Mouse (Mus musculus) lung, adult 18-20 months (tissue): ENCODE results near the gene Tfr2.

Source experiments
- DNase-seq, 2 experiments: peaks; one replicate each; pipeline ENCODE4 v3.0.0; 2022; ENCODE audit warnings: mixed read lengths in 2 of 2

Tfr2 gene

GRCm38 (mm10) chr5:137569665-137570064 is at the start of gene Tfr2:
TSS of gene Tfr2 (plus strand) at chr5:137569840.
- peak; percentile 64 to 69 for DNase-seq

- no peak for DNase-seq
Observed at GRCm38 (mm10) chr5:137521861-137522260, 47.8 kb upstream of the Tfr2 start.

GRCm38 (mm10) chr5:137522711-137523110 is 46.9 kb upstream of the Tfr2 start:
- DNase-seq = no peak

- DNase-seq = no peak
Observed at GRCm38 (mm10) chr5:137523396-137524250, 46.0 kb upstream of the Tfr2 start.

GRCm38 (mm10) chr5:137524251-137524515 is 45.5 kb upstream of the Tfr2 start:
- no peak for DNase-seq

GRCm38 (mm10) chr5:137524671-137525070 is 45.0 kb upstream of the Tfr2 start:
- no peak for DNase-seq

GRCm38 (mm10) chr5:137525511-137525910 is 44.1 kb upstream of the Tfr2 start:
- DNase-seq = no peak

- DNase-seq = no peak
Observed at GRCm38 (mm10) chr5:137526192-137526936, 43.3 kb upstream of the Tfr2 start.

GRCm38 (mm10) chr5:137527413-137527812 is 42.2 kb upstream of the Tfr2 start:
- DNase-seq = no peak

GRCm38 (mm10) chr5:137528247-137528968 is 41.2 kb upstream of the Tfr2 start:
- DNase-seq = no peak

- DNase-seq = no peak
Observed at GRCm38 (mm10) chr5:137529221-137529995, 40.2 kb upstream of the Tfr2 start.

GRCm38 (mm10) chr5:137530075-137530474 is 39.6 kb upstream of the Tfr2 start:
- no peak for DNase-seq

- peak; percentile 74 to 76 for DNase-seq
Observed at GRCm38 (mm10) chr5:137530588-137531413, 38.8 kb upstream of the Tfr2 start.

- DNase-seq = peak; percentile 62 to 63
Observed at GRCm38 (mm10) chr5:137531414-137532130, 38.1 kb upstream of the Tfr2 start.

- DNase-seq = no peak
Observed at GRCm38 (mm10) chr5:137532131-137532807, 37.4 kb upstream of the Tfr2 start.

- no peak for DNase-seq
Observed at GRCm38 (mm10) chr5:137532808-137533116, 36.9 kb upstream of the Tfr2 start.

- DNase-seq = peak; percentile 98 to 100
Observed at GRCm38 (mm10) chr5:137533117-137533827, 36.4 kb upstream of the Tfr2 start, which contains the start of the genes Epo and Gnb2. TSS of gene Epo (minus strand) at chr5:137533242. TSS of gene Gnb2 (minus strand) at chr5:137533510.

GRCm38 (mm10) chr5:137534762-137535161 is 34.9 kb upstream of the Tfr2 start:
- peak; percentile 62 to 67 for DNase-seq

GRCm38 (mm10) chr5:137535318-137535717 is 34.3 kb upstream of the Tfr2 start:
- DNase-seq = no peak

GRCm38 (mm10) chr5:137537461-137537860 is 32.2 kb upstream of the Tfr2 start:
- DNase-seq = no peak
